Mouse (Mus musculus): Measurements from ENCODE around the gene Ltc4s. TPM values are rescaled to one million over a fixed set of nuclear protein-coding genes. Genes with fewer than 3 reads are reported as not detected.

The Ltc4s gene
- polyA plus RNA-seq, 1 experiment from 2014 or later, result 2.9 TPM

- peak overlapping the region; percentile 38 for H3K4me2 ChIP-seq
- H3K9ac ChIP-seq (replicated peaks), result no peak overlapping the region
- H3K27me3 ChIP-seq (replicated peaks), result peaks cover 5% of the 10 kb centered on the region; the same call in 1 of the 2 replicates
- H3K27ac ChIP-seq (replicated peaks), result no peak overlapping the region
- H3K4me3 ChIP-seq (replicated peaks), result no peak overlapping the region
- peaks cover 36% of the 10 kb centered on the region for H3K36me3 ChIP-seq
- peaks cover 44% of the 10 kb centered on the region for H3K4me1 ChIP-seq
- whole genome bisulfite sequencing, result 25% methylated on average over 45 of the region's 45 CpGs
- H3K9me3 ChIP-seq (replicated peaks), result no peaks in the 10 kb centered on the region
- ATAC-seq (ENCODE audit: low FRiP score), result no peak
Measured at GRCm38 (mm10) chr11:50230481-50231304, 7.7 kb downstream of the Ltc4s start.

- Histone ChIP-seq H3K4me1 (peaks cover 43% of the 10 kb centered on the region), H3K4me2 (no peak overlapping the region), H3K27ac (replicated peaks) (no peak overlapping the region), H3K9ac (replicated peaks) (no peak overlapping the region), H3K36me3 (peaks cover 29% of the 10 kb centered on the region), H3K9me3 (replicated peaks) (no peaks in the 10 kb centered on the region), H3K27me3 (replicated peaks) (peaks cover 2% of the 10 kb centered on the region; the same call in 1 of the 2 replicates), H3K4me3 (replicated peaks) (no peak overlapping the region)
- ATAC-seq (ENCODE audit: low FRiP score), result no peak
- 53% methylated on average over 7 of the region's 7 CpGs for WGBS
Measured at GRCm38 (mm10) chr11:50229252-50229910, 9.0 kb downstream of the Ltc4s start.

GRCm38 (mm10) chr11:50228772-50229171 is 9.6 kb downstream of the Ltc4s start:
- ATAC-seq (ENCODE audit: low FRiP score), result no peak
- 0 out of 2 replicates have a peak overlapping the region, but pooled peaks have one; percentile 17 for H3K9ac ChIP-seq (replicated peaks)
- WGBS, result 31% methylated on average over 3 of the region's 3 CpGs
- 0 out of 2 replicates have a peak overlapping the region, but pooled peaks have one; percentile 3 for H3K4me2 ChIP-seq
- H3K27ac ChIP-seq (replicated peaks), result no peak overlapping the region
- peaks cover 23% of the 10 kb centered on the region for H3K36me3 ChIP-seq
- 0 out of 2 replicates have a peak, but pooled peaks cover 1% of the 10 kb centered on the region for H3K27me3 ChIP-seq (replicated peaks)
- H3K4me3 ChIP-seq (replicated peaks), result no peak overlapping the region
- peaks cover 48% of the 10 kb centered on the region for H3K4me1 ChIP-seq
- H3K9me3 ChIP-seq (replicated peaks), result no peaks in the 10 kb centered on the region

GRCm38 (mm10) chr11:50227736-50228135 is 10.7 kb downstream of the Ltc4s start:
- peaks cover 59% of the 10 kb centered on the region for H3K4me1 ChIP-seq
- no peaks in the 10 kb centered on the region for H3K27me3 ChIP-seq (replicated peaks)
- peak overlapping the region; percentile 91 for H3K4me2 ChIP-seq
- peaks cover 13% of the 10 kb centered on the region for H3K36me3 ChIP-seq
- H3K4me3 ChIP-seq (replicated peaks), result no peak overlapping the region
- H3K27ac ChIP-seq (replicated peaks), result no peak overlapping the region
- 0 out of 2 replicates have a peak overlapping the region, but pooled peaks have one; percentile 100 for H3K9ac ChIP-seq (replicated peaks)
- WGBS, result 72% methylated on average over 4 of the region's 4 CpGs
- H3K9me3 ChIP-seq (replicated peaks), result no peaks in the 10 kb centered on the region
- no peak for ATAC-seq (ENCODE audit: low FRiP score)

- ATAC-seq (ENCODE audit: low FRiP score), result no peak
- H3K27ac ChIP-seq (replicated peaks), result no peak overlapping the region
- no peaks in the 10 kb centered on the region for H3K9me3 ChIP-seq (replicated peaks)
- peak overlapping the region; percentile 80; the same call in 1 of the 2 replicates for H3K4me3 ChIP-seq (replicated peaks)
- 88% methylated on average over 3 of the region's 3 CpGs for WGBS
- H3K27me3 ChIP-seq (replicated peaks), result no peaks in the 10 kb centered on the region
- H3K4me1 ChIP-seq, result peaks cover 63% of the 10 kb centered on the region
- H3K9ac ChIP-seq (replicated peaks), result peak overlapping the region; percentile 100; the same call in 1 of the 2 replicates
- H3K36me3 ChIP-seq, result peaks cover 8% of the 10 kb centered on the region
- H3K4me2 ChIP-seq, result peak overlapping the region; percentile 91
Measured at GRCm38 (mm10) chr11:50227226-50227625, 11.2 kb downstream of the Ltc4s start.

GRCm38 (mm10) chr11:50226406-50226805 is 12.0 kb downstream of the Ltc4s start:
- Histone ChIP-seq H3K4me2 (peak overlapping the region; percentile 91), H3K27ac (replicated peaks) (peak overlapping the region; percentile 94; the same call in 1 of the 2 replicates), H3K27me3 (replicated peaks) (no peaks in the 10 kb centered on the region), H3K36me3 (no peaks in the 10 kb centered on the region), H3K4me3 (replicated peaks) (peak overlapping the region; percentile 80), H3K4me1 (peaks cover 63% of the 10 kb centered on the region), H3K9me3 (replicated peaks) (no peaks in the 10 kb centered on the region), H3K9ac (replicated peaks) (peak overlapping the region; percentile 100)
- 38% methylated on average over 2 of the region's 2 CpGs for WGBS
- no peak for ATAC-seq (ENCODE audit: low FRiP score)

GRCm38 (mm10) chr11:50225611-50226378 is 12.6 kb downstream of the Ltc4s start:
- no peaks in the 10 kb centered on the region for H3K36me3 ChIP-seq
- no peaks in the 10 kb centered on the region for H3K27me3 ChIP-seq (replicated peaks)
- ATAC-seq (ENCODE audit: low FRiP score), result peak; percentile 16
- H3K27ac ChIP-seq (replicated peaks), result peak overlapping the region; percentile 94
- peaks cover 59% of the 10 kb centered on the region for H3K4me1 ChIP-seq
- peak overlapping the region; percentile 80 for H3K4me3 ChIP-seq (replicated peaks)
- peak overlapping the region; percentile 91 for H3K4me2 ChIP-seq
- H3K9ac ChIP-seq (replicated peaks), result peak overlapping the region; percentile 100
- WGBS, result 3% methylated on average over 34 of the region's 34 CpGs
- H3K9me3 ChIP-seq (replicated peaks), result no peaks in the 10 kb centered on the region

- Histone ChIP-seq H3K4me1 (peaks cover 58% of the 10 kb centered on the region), H3K36me3 (no peaks in the 10 kb centered on the region), H3K27ac (replicated peaks) (peak overlapping the region; percentile 94), H3K9ac (replicated peaks) (peak overlapping the region; percentile 100), H3K27me3 (replicated peaks) (no peaks in the 10 kb centered on the region), H3K9me3 (replicated peaks) (no peaks in the 10 kb centered on the region), H3K4me2 (peak overlapping the region; percentile 91), H3K4me3 (replicated peaks) (peak overlapping the region; percentile 80)
- ATAC-seq (ENCODE audit: low FRiP score), result peak; percentile 87
- under 1% methylated on average over 69 of the region's 70 CpGs for WGBS
Measured at GRCm38 (mm10) chr11:50224671-50225530, 13.5 kb downstream of the Ltc4s start.

- H3K36me3 ChIP-seq, result no peaks in the 10 kb centered on the region
- peak overlapping the region; percentile 91 for H3K4me2 ChIP-seq
- peak overlapping the region; percentile 94 for H3K27ac ChIP-seq (replicated peaks)
- H3K9ac ChIP-seq (replicated peaks), result peak overlapping the region; percentile 100
- WGBS, result 5% methylated on average over 17 of the region's 17 CpGs
- H3K9me3 ChIP-seq (replicated peaks), result no peaks in the 10 kb centered on the region
- no peaks in the 10 kb centered on the region for H3K27me3 ChIP-seq (replicated peaks)
- peaks cover 56% of the 10 kb centered on the region for H3K4me1 ChIP-seq
- peak; percentile 33 for ATAC-seq (ENCODE audit: low FRiP score)
- H3K4me3 ChIP-seq (replicated peaks), result peak overlapping the region; percentile 80
Measured at GRCm38 (mm10) chr11:50223783-50224662, 14.4 kb downstream of the Ltc4s start.
